Mouse (Mus musculus) gastrocnemius, postnatal 25 days (tissue): ENCODE measurements around the gene Meltf. TPM values are rescaled to one million over a fixed set of nuclear protein-coding genes. Genes with fewer than 3 reads are reported as not detected.
A peak's percentile ranks its signal among the peaks of the same experiment; 100 is the strongest.
"Not testable (repeated sequence)": the region's sequence is repeated elsewhere in the genome, so short reads cannot be mapped to it uniquely, and the experiment has no call there.

Source experiments
- DNase-seq: peaks from one replicate; pipeline ENCODE4 v3.0.0; 2022
- total RNA-seq, 2 experiments: library from RNA; stranded (reverse); gene quantifications; 1 replicate in 1 of 2; 2 replicates in 1 of 2; pipeline ENCODE4 v1.2.3; 2021

Gene Meltf
- total RNA-seq, 2 experiments from 2014 or later, result not detected

DNA sequence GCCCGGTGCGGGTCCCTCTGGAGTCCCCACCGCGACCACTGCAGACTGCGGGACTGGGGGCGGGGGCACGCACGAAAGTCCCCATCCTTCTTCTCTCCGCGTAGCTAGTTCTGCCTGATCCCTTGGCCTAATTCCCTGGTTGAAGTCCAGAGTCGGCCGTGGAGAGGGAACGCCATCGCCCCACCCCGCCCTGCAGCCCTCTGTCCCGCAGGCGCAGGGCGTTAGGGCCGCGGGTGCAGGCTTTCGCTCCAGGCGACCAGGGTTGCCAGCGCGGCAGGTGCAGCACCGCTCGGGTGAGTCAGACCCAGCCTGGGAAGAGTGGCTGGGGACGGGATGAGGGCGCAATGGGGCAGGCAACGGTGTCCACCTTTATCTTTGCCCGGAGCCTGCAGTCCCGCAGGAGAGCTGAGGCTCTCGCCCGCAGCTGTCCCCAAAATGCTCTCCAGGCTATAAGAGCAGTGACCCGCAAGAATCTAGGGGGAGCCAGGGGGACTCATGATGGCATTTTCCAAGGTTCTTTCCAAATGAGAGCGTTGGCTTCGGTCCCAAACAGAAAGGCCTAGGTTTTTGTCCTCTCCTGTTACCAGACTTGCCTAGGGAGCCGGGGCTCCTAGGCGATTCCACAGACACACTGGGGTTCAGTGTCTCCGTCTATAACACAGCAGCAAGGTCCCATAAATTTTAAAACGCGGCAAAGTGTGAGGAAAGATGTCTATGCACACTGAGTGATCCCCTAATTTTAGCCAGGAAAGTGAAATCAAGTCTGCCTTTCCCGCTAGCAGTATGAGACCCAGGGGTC is 55.3 kb downstream of the Meltf start, which contains the start of gene Pigz:
Pigz (plus strand) TSS at position 101 of the 799 bp plus-strand sequence.
- DNase-seq, result peak; percentile 60

DNA sequence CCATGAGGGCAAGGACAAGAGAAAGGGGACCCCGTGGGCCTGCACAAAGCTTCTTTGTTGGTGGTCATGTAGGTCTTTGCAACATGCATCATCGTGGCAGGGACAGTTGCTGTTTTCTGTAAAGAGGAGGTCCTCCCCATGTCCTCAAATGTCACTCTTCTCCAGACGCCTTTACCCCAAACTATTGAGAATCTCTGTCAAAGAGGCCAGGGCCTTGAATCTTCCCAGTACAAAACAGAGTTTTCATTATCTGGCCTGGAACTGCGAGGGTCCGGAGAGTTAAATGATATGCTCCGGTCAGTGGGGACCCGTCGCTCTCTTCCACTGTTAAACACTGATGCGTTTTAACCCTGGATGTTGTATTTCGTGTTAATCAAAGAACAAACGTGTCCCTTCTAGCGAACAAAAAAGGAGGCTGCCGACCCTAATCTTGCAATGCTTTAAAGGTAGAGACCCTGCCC is 56.0 kb downstream of the Meltf start:
- no peak for DNase-seq

DNA sequence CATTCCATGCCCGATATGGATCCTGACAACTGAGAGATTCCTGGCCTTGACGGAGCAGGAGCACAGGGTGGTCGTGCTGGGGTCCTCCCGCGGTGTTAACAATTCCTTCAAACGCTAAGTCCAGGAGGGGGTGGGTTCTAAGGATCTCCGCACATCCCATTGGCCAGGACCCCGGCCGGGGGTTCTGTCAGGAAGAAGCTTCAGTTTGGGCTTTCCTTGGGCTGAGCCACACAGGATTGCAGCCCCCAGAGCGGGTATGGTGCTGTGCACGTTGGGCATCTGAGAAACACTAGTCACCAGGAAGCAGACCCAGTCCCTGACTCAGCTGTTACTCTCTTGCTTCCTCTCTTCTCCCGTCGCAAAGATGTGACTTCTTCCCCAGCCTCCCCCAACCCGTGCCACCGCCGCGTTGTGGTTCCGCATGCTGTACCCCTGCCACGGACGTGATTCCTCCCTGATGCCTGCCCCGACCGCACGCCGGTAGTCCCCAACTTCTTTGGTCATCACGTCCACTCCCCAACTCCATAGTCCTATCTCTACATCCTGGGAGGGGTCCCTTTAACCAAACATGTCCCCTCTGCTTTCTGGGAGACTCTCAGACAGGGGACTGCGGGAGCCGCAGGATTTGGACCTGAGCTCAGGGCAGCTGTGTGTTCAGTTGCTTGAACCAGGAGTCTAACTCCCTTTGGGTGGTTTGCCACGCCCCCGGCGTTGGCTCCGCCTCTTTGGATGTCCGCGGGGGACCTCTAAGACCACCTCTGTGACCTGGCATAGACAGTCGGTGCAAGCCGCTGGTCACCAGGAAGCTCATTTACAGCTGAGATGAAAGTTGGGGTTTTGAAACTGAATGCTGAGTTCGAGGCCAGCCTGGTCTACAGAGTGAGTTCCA is 56.7 kb downstream of the Meltf start:
- DNase-seq, result no peak

DNA sequence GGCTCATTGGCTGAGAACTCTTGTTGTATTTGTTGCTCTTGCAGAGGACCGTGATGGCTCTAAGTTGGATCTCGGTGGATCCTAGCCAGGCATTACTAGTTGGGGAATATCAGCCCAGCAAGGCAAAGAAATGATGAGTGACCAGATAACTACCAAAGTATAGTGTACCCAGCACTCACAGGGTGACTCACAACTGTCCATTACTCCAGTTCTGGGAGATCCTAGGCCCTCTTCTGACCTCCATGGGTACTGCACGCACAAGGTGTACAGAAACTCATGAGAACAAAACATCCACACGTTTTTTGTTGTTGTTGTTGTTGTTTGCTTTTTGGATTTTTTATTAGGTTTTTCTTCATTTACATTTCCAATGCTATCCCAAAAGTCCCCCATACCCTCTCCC is 58.0 kb downstream of the Meltf start:
- no peak for DNase-seq

DNA sequence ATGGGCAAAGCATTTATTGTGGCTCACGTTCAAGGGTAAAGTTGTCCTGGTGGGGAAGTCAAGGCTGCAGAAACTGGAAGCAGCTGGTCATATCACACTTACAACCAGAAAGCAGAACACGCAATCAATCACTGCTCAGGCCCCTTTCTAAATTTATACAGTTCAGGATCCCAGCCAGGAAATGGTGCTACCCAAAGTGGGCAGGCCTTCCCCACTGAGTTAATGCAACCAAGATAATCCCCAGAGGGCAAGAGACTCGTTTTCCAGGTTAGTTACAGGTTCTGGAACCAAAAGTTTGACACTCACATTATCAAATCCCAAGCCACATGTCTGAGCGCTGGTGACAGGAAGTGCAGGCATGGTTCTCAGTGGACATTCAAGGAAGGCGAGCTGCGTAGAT is 60.2 kb downstream of the Meltf start:
- no peak for DNase-seq

DNA sequence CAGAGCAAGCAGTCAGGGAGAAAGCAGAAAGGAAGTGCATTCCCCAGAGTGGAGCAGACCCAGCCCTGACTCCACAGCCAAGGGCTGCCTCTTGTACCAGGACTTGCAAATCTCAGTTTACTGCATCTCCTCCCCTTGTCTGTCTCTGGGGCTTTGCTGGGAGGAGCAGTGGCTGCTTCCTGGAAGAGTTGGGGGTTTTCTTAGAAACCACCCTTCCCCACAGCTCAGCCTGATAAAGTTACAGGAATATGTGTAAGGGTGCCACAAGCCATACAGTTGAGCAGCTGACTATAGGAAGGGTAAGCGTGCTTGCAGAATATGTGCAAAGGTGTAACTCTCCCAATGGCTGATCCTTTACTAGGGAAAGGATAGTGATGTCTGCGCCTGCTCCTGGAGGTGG is 62.0 kb downstream of the Meltf start:
- no peak for DNase-seq

DNA sequence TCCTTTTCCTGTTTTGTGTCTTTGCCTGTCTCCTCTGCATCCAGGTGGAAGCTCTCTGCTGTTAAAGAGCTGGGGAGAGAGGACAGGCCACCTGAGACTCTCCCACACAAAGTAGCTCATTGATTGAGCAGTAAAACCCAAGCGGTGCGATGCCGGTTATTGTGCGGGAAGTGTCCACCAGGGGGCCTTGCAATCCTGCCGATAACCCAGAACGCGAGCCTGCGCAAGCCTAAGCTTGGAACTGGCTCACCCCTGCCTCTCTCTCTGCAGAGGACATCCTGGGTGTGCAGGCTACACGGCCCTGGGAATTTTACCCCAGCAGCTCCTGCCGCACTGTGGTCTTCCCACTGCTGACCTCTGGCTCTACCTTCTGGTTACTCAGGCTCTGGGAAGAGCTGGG is 65.4 kb downstream of the Meltf start:
- peak; percentile 65 for DNase-seq

DNA sequence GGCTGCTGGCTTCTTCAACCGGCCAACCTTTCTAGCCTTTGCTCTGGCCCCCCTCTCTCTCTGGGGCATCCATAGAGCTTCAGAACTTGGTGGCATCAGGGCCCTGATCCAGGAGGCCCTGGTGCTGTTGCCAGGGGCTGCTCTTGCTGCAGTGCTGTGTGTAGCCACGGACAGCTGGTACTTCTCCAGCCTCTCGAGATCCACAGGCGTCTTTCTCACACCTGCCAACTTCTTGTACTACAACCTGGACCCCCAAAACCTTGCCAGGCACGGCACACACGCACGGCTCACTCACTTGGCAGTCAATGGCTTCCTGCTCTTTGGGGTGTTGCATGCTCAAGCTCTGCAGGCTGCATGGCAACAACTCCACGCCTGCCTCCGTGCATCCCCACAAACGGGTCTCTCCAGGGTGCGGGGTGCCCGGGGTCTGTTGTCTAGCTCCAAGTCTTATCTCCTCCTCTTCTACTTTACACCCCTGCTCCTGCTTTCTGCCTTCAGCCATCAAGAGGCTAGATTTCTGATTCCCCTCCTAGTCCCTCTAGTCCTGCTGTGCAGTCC is 66.2 kb downstream of the Meltf start:
- no peak for DNase-seq

DNA sequence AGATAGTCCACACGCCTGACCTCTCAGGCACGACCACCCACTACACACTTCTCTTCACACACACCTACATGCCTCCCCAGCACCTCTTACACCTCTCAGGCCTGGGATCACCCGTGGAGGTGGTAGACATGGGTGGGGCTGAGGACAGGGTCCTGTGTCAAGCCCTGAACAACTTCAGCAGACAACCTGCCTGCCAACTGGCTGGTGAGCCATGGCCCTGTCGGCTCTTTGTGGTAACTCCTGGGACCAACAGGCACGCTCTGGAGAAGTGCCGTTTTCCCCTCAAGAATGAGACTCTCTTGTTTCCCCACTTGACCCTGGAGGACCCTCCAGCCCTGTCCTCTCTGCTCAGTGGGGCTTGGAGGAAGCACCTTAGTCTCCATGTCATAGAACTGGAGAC is 66.8 kb downstream of the Meltf start:
- no peak for DNase-seq

DNA sequence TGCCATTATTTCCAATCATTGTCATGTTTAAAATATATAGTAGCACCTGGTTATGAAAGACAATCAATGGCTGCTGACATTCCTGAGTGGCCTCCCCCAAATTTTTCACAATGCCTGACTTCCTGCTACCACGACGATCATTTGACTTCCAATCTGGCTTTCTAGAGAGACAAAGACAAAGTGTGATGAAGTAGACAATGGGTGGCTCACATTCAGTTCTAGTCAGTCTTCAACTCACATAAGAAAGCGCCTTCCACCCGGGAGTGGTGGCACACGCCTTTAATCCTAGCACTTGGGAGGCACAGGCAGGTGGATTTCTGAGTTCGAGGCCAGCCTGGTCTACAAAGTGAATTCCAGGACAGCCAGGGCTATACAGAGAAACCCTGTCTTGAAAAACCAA is 67.4 kb downstream of the Meltf start:
- DNase-seq, result not testable (repeated sequence)

DNA sequence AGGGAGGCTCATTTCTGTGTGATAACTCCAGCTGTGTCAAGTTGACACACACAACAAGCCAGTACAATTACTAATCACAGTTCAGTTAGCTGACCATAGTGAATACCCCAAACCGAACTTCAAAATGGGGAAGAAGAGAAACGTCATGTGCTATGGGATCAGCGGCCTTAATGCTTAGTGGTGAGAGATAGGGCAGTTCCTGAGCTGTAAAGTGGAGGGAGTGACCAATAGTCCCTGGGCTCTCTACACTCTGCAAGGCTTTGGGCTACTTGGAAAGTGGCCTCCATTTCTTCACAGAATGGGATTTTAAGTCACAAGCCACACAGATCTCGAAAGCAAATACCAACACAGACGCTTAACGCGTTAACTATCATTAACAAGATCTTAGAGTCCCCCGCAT is 68.7 kb downstream of the Meltf start:
- no peak for DNase-seq

DNA sequence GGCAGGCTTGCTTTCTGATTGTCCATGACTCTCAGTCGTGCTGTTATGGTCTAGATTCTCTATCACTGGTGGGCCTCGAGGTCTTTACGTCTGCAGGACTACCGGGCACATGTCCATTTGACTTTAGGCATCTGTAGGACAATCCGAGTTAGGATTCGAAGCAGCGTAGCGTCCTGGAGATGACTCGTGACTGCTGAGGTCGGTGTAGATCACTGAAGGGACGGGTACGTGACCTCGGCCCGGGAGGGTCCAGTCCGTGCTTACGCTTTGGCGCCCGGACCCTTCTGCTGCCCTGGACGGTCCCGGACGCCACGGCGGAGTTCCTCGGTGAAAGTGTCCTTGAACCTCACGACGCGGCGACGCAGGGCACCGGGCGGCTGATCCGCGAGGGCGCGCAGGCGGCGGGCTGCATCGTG is 69.3 kb downstream of the Meltf start:
- no peak for DNase-seq

DNA sequence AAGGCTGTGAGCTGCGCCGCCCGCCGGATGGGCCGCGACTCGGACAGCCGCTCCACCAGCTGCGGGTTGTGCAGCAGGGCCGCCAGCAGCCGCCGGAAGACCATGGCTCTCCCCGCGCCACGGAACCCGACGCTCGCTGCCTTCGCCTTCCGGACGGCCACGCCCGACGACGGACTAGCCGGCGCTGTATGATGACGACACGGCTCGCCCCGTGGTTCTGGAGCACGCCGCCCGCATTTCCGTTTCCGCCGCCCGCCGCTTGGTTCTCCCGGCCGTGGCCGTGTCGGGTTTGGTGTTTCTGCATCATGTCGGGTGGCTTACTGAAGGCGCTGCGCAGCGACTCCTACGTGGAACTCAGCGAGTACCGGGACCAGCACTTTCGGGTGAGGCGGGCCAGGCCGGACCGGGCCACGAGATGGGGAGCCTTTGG is 69.8 kb downstream of the Meltf start, which contains the start of the genes 0610012G03Rik and Ncbp2:
0610012G03Rik (minus strand) TSS at position 150 of the 430 bp plus-strand sequence.
Ncbp2 (plus strand) TSS at position 169 of the 430 bp plus-strand sequence.
- DNase-seq, result peak; percentile 93

Other genes starting within 250 kb of the Meltf start
- gene Dlg1, start 215.4 kb upstream of the Meltf start, total RNA-seq, result 10 to 100 TPM; 33.5 to 35.5 TPM
- gene Pigz, start 55.0 kb downstream of the Meltf start, total RNA-seq, result 1 to 10 TPM in 1 of 2 experiments, under 1 TPM in 1; 0.87 to 2.3 TPM
- gene 0610012G03Rik, start 69.7 kb downstream of the Meltf start, total RNA-seq, result 10 to 100 TPM; 51.0 to 53.6 TPM
- 10 to 100 TPM; 14.5 to 15.3 TPM for gene Ncbp2, start 69.7 kb downstream of the Meltf start, total RNA-seq
- 10 to 100 TPM; 11.0 to 11.6 TPM for gene Senp5, start 124.5 kb downstream of the Meltf start, total RNA-seq
- 10 to 100 TPM; 13.8 to 14.7 TPM for gene Pak2, start 200.5 kb downstream of the Meltf start, total RNA-seq
- 10 to 100 TPM; 12.6 to 14.0 TPM for gene Pigx, start 220.9 kb downstream of the Meltf start, total RNA-seq
- gene Cep19, start 221.0 kb downstream of the Meltf start, total RNA-seq, result 1 to 10 TPM; 7.7 to 7.9 TPM